Mouse (Mus musculus): ENCODE data around the gene Spdye4c. TPM values are rescaled to one million over a fixed set of nuclear protein-coding genes. Genes with fewer than 3 reads are reported as not detected.
A peak's percentile ranks its signal among the peaks of the same experiment; 100 is the strongest.

The Spdye4c gene
- not detected in 2 replicates for total RNA-seq (2014; fragmentation: Nextera tagmentation)
- total RNA-seq (2017) = not detected in 2 replicates

GRCm38 (mm10) chr2:128590909-128591308, at the start of gene Spdye4c:
Gene Spdye4c (plus strand): TSS chr2:128591209.
- no peak for ATAC-seq (replicated peaks; ENCODE audit: poor library complexity, severe bottlenecking)

DNA sequence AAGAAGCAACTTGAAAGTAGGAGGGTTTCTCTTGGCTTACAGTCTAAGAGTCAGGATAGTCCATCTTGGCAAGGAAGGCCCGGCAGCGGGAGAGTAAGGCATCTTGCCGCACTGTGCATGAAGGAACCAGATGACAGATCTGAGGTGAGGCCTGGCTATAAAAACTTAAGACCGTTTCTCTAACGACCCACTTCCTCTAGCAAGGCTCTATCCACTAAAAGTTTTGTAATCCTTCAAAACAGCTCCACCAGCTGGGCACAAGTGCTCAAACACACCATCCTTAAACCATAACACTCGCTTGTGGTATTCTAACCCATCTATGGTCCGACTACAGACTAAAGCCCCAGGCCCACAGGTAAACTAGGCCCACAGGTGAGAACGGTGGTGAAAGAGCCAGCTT, 47.5 kb upstream of the Spdye4c start:
- ATAC-seq (replicated peaks; ENCODE audit: poor library complexity, severe bottlenecking) = peak; percentile 62

GRCm38 (mm10) chr2:128544421-128545137, 46.4 kb upstream of the Spdye4c start:
- ATAC-seq (replicated peaks; ENCODE audit: poor library complexity, severe bottlenecking) = peak; percentile 72

DNA sequence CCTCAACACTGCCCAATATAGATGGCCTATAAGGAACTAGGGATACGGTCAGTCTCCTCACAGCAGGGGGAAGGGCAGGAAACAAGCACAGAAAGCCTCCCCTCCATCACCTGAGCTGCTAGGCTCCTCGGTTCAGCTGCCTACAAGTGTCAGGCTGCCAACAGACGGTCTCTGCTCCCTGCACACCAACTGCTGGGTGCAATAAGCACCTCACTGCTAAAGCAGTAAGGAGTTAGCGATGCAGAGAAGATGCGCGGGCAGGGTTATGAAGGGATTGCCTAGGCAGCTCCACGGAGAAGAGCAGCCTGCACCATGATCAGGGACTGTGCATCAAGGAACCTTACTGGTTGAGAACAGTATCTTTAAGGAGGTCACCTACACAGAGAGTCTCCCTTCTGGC, 45.6 kb upstream of the Spdye4c start:
- ATAC-seq (replicated peaks; ENCODE audit: poor library complexity, severe bottlenecking) = no peak

GRCm38 (mm10) chr2:128547079-128547478, 43.9 kb upstream of the Spdye4c start:
- ATAC-seq (replicated peaks; ENCODE audit: poor library complexity, severe bottlenecking) = no peak

GRCm38 (mm10) chr2:128548262-128548661, 42.7 kb upstream of the Spdye4c start:
- no peak for ATAC-seq (replicated peaks; ENCODE audit: poor library complexity, severe bottlenecking)

GRCm38 (mm10) chr2:128549561-128549960, 41.4 kb upstream of the Spdye4c start:
- no peak for ATAC-seq (replicated peaks; ENCODE audit: poor library complexity, severe bottlenecking)

- no peak for ATAC-seq (replicated peaks; ENCODE audit: poor library complexity, severe bottlenecking)
Observed at GRCm38 (mm10) chr2:128549963-128550362, 41.0 kb upstream of the Spdye4c start.

GRCm38 (mm10) chr2:128552080-128552791, 38.8 kb upstream of the Spdye4c start:
- peak; percentile 55; the same call in 1 of the 2 replicates for ATAC-seq (replicated peaks; ENCODE audit: poor library complexity, severe bottlenecking)

- ATAC-seq (replicated peaks; ENCODE audit: poor library complexity, severe bottlenecking) = peak; percentile 53; the same call in 1 of the 2 replicates
Observed at GRCm38 (mm10) chr2:128552798-128553720, 38.0 kb upstream of the Spdye4c start.

- no peak for ATAC-seq (replicated peaks; ENCODE audit: poor library complexity, severe bottlenecking)
Observed at GRCm38 (mm10) chr2:128555082-128555481, 35.9 kb upstream of the Spdye4c start.

DNA sequence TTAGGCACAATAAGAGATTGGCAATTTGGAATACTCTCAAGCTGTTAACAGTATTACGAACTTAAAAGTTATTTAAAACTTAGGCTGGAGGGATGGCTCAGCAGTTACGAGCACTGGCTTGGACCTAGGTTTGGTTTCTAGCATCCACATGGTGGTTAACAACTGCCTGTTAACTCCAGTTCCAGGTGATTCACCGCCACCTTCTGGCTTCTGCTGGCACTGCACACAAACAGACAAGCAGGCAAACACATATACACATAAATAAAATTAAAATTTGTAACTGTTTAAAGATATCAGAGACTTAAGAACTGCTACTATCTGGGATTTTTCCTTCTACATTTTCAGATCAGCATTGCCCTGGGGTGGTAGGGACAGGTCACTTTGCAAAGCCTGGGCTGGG, 26.8 kb upstream of the Spdye4c start:
- no peak for ATAC-seq (replicated peaks; ENCODE audit: poor library complexity, severe bottlenecking)

- ATAC-seq (replicated peaks; ENCODE audit: poor library complexity, severe bottlenecking) = no peak
Observed at GRCm38 (mm10) chr2:128565904-128566303, 25.1 kb upstream of the Spdye4c start.

DNA sequence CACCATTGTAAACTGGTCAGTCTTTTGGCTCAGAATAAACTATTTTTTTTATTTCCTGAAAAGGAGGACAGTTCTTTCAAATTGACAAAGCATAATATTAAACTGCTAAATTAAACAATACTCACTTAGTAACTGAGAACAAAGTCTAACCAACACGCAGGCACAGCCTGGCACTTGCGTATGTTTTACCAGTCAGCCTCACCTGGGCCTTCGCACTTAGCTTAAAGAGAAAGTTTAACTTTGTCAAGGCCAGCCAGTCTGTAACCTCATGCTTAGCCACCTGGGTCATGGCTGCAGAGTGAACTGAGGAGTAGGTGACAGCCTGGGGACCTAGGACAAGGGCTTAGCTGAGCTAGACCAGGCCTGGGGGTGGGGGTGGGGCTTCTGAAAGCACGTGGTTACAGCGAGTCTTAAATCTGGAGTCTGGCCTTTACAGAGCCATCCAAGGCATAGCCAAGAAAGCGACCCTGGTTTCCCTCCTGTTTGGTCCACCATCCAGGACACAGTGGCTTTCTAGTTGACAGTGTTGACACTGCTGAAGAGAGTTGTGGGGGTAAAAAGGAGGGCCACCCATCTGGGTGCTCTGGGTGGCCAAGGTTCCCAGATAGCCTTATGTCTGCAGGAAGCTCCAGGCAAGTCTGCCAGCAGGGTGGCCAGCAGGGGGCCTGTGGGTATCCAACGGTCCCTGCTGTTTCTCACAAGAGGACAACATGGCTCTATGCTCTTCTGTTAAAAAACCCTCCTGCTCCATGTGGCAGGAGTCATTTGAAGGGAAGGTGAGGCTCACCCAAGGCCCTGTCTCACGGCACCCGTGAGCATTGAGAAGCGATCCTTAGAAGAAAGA, 24.5 kb upstream of the Spdye4c start:
- 0 out of 2 replicates have a peak, but pooled peaks have one; percentile 30 for ATAC-seq (replicated peaks; ENCODE audit: poor library complexity, severe bottlenecking)

DNA sequence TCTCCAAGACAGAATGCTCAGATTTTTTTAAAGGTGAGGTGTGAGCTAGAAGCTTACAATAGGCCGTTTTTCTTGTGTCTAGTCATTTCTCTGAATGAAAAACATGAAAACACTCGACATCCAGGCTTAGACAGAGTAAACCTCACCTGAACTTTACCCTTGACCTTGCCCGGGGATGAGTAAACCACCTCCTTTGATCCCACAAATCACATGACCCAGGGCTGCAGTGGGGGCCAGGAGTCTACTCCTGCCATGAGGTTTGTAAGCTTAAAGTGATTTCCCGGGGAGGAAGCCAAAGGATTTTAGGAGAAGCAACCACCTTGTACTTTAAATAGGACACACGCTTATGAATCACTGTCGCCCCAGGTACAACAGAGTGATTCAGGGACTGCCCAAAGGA, 23.0 kb upstream of the Spdye4c start:
- ATAC-seq (replicated peaks; ENCODE audit: poor library complexity, severe bottlenecking) = no peak

- no peak for ATAC-seq (replicated peaks; ENCODE audit: poor library complexity, severe bottlenecking)
Observed at GRCm38 (mm10) chr2:128568490-128568889, 22.5 kb upstream of the Spdye4c start.

DNA sequence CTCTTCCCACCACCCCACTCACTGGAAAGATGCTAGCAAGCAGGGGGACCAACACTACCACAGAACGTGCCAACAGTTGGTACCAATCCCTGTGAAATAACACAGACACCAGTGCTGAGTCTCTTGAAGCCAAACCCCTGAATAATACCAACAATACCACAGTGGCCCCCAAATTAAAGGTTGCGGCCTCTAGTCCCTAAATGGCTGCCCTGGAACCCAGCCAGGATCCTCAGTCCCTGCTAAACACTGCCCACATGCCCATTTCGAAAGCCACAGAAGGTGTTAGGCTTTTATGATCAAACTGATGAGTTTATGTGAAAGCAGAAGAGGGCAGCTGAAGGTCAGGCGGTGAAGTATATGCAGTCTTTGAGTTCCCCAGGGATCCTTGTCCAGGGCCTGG, 20.0 kb upstream of the Spdye4c start:
- no peak for ATAC-seq (replicated peaks; ENCODE audit: poor library complexity, severe bottlenecking)

- peak; percentile 92 for ATAC-seq (replicated peaks; ENCODE audit: poor library complexity, severe bottlenecking)
Observed at GRCm38 (mm10) chr2:128572726-128573624, 18.0 kb upstream of the Spdye4c start.

GRCm38 (mm10) chr2:128582881-128583280, 8.1 kb upstream of the Spdye4c start:
- no peak for ATAC-seq (replicated peaks; ENCODE audit: poor library complexity, severe bottlenecking)

Data from granulocyte monocyte progenitor cell, adult 5-6 weeks (primary cell).